Mouse (Mus musculus): ENCODE data around the gene Tnfsfm13. TPM values are rescaled to one million over a fixed set of nuclear protein-coding genes. Genes with fewer than 3 reads are reported as not detected.
"Not testable (repeated sequence)": the region's sequence is repeated elsewhere in the genome, so short reads cannot be mapped to it uniquely, and the experiment has no call there.

Gene Tnfsfm13
- total RNA-seq (2021) = 1 to 10 TPM; 4.4 to 4.6 TPM

DNA sequence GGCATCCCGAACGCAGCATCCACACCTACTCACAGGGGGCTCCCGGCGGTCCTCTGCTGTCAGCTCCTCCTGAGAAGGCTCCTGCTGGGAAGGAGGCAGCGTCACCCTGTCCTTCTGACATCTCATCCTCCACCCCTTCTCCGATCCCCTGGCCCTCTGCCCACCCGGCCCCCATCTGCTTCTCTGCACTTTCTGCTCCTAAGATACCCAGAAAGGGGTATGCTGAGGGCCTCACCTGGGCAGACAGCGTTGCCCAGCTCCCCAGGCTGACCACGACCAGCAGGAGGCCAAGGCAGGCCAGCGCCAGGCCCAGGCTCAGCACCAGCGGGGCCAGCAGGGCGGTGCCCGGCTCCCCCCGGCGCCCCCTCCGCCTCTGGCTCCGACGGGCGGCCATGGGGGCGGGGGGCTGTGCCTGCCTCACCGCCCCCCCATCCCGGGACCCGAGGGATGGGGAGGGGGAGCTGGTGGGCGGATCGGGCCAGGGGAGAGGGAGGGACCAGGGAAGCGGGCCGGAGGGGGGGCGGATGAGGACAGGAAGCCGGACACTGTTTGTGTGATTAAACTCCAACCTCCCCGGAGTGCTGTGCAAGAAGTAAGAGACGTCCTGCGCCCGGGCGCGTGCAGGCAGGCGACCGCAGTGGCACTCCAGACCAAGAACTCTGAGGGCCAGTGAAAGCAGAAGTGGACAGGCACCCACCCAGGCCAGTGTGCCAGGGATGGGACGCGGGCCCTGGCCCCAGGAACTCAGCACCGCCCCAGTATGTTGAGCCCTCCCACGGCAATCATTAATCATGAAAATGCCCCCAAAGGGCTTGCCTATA lies at the start of gene Tnfsfm13, which contains the start of gene Tnfsf12:
Gene Tnfsfm13 (minus strand): TSS at position 738 of the 821 bp plus-strand sequence.
Gene Tnfsf12 (minus strand): TSS at position 489 of the 821 bp plus-strand sequence.
- intact Hi-C loops (cut with DNase I) = loop anchor here (2.0 kb wide), 1 partner anchor 13 kb away; the partner anchor contains the start of gene Senp3

DNA sequence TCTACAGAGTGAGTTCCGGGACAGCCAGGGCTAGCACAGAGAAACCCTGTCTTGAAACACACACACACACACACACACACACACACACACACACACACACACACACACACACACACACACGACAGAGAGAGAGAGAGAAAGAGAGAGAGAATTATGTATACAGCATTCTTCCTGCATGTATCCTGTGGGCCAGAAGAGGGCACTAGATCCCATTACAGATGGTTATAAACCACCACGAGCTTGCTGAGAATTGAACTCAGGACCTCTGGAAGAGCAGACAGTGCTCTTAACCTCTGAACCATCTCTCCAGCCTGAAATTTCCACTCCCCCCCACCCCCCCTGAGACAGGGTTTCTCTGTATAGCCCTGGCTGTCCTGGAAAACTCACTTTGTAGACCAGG lies 35.5 kb upstream of the Tnfsfm13 start:
- not testable (repeated sequence) for DNase-seq
- intact Hi-C loops (cut with DNase I) = loop anchor here (2.0 kb wide), 1 partner anchor 145 kb away; no protein-coding TSS in a partner anchor

More for the DNA sequence above, at the start of gene Tnfsfm13, which contains the start of gene Tnfsf12:
- peak; percentile 80 to 90 for DNase-seq

GRCm38 (mm10) chr11:69729063-69729462 lies 33.2 kb upstream of the Tnfsfm13 start:
- intact Hi-C loops (cut with DNase I) = no loop called here
- peak; percentile 49 to 70 for DNase-seq

DNA sequence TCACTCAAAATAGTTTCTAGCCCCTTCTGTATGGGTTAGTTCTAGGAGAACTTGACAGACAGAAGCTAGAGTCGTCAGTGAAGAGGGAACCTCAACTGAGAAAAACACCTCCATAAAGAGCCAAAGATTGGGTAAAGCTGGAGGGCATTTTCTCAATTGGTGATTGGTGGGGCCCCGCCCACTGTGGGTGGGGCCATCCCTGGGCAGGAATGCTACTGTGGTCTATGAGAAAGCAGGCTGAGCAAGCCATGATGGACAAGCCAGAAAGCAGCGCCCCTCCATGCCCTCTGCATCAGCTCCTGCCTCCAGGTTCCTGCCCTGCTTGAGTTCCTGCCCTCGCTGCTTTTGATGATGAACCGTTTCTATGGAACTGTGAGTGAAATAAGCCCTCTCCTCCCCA lies 30.1 kb upstream of the Tnfsfm13 start:
- intact Hi-C loops (cut with DNase I) = no loop called here
- DNase-seq = no peak

- DNase-seq = no peak
- intact Hi-C loops (cut with DNase I) = no loop called here
These were observed 27.2 kb upstream of the Tnfsfm13 start for GRCm38 (mm10) chr11:69723074-69723473.

DNA sequence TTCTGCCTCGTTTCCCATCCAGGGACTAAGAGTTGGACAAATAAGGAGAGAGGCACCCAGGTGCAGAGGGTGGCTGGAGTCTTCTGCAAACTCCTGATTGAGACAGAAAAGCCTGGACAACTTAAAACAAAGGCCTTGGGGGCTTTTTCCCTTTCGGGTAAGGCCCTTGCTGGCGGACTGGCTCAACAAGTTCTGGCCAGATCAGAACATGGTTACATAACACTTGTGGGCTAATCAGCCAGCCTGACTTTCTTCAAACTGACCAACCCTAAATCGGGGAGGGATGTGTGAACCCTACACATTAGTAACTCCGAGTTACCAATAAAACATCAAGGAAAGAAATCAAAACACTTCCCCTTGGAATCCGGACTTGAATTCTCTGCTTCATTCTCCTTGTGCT lies 25.0 kb upstream of the Tnfsfm13 start:
- DNase-seq = no peak
- intact Hi-C loops (cut with DNase I) = no loop called here

GRCm38 (mm10) chr11:69719423-69719822 lies 23.5 kb upstream of the Tnfsfm13 start:
- DNase-seq = no peak
- intact Hi-C loops (cut with DNase I) = no loop called here

- no peak for DNase-seq
- intact Hi-C loops (cut with DNase I) = no loop called here
These were observed 22.8 kb upstream of the Tnfsfm13 start for GRCm38 (mm10) chr11:69718661-69719060.

DNA sequence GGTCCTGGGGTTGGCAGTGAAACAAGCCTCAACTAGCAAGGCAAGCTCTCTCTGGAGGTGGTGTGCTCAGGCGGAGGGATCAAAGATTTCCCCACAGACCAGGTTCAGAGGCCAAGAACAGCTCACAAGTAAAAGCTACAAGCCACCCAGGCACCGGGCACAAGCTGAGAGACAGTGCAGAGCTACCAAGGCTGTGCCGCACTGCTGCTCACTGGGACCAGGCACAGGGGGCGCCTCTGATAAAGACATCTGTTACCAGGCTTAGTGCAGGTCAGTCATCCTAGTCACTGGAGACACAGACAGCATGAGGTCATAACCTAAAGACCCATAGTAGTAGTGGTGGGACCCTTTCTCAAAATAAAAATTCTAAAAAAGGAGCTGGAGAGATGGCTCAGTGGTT lies 21.1 kb upstream of the Tnfsfm13 start:
- DNase-seq = no peak
- intact Hi-C loops (cut with DNase I) = no loop called here

- DNase-seq = no peak
- intact Hi-C loops (cut with DNase I) = loop anchor here (2.0 kb wide), 2 partner anchors 33 to 61 kb away; partner anchors contain the start of genes Senp3 and Sox15
These were observed 20.0 kb upstream of the Tnfsfm13 start for GRCm38 (mm10) chr11:69715929-69716328.

DNA sequence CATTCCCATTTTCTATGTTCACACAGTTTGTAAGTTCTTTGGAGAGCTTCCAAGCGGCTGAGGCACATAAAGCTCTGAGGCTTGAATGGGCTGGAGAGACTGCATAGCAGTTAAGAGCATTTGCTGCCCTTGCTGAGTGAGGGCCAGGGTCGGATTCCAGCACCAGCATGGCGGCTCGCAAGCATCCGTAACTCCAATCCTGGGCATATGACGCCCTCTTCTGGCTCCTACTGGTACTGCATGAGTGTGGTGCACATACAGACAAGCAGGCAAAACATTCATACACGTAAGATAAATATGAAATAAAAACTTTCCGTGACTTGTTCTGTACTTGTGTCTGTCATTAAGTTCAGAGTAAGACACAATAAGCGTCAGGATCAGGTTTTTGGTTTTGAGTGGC lies 19.6 kb upstream of the Tnfsfm13 start:
- intact Hi-C loops (cut with DNase I) = loop anchor here (2.0 kb wide), 2 partner anchors 33 to 61 kb away; partner anchors contain the start of genes Senp3 and Sox15
- peak; percentile 38 to 66 for DNase-seq

- intact Hi-C loops (cut with DNase I) = loop anchor here (2.0 kb wide), 2 partner anchors 32 to 60 kb away; partner anchors contain the start of genes Senp3 and Sox15
- no peak for DNase-seq
These were observed 18.9 kb upstream of the Tnfsfm13 start for GRCm38 (mm10) chr11:69714636-69715329.

DNA sequence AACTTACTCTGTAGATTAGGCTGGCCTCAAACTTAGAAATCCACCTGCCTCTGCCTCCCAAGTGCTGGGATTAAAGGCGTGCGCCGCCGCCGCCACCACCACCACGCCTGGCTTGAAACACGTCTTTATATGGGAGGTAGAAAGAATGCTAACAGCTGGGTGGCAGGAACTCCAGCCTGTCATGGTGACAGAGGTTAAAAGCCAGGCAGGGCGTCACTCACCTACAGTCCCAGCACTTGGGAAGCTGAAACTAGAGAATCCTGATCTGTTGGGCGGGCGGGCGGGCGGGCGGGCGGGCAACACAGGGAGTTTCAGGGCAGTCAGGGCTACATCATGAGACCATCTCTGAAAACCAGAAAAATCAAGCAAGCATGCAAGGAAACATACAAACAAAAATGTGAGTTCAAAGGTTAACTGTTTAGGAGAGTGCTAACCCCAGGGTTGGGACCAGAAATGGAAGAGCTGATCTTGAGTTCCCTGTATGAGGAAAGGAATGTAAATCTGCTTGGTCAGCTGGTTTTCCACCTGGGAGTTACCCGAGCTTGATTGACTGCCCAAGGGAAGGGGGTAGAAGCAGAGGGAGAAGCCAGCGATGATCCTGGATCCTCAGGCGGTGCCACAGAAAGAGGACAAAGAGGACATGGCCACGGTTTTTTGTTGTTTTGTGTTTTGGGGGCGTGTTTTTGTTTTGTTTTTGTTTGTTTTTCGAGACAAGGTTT lies 17.2 kb upstream of the Tnfsfm13 start:
- no peak for DNase-seq
- intact Hi-C loops (cut with DNase I) = no loop called here

DNA sequence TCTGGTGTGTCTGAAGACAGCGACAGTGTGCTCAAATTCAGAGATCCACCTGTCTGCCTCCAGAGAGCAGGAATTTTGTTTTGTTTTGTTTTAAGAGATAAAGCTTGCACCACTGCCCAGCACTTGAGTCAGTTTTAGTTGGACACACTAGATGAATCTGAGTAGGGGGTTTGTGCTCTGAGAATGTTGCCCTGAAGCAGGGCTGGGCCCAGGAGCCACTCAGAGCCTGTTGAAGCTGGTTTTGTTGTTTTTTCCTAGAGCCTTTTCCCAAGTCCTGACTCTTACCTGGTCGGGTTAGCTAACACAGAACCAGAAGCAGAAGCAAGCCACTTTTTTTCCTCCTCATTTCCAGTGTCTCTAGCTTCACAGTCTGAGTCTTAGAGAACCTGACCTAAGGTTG lies 15.2 kb upstream of the Tnfsfm13 start:
- no peak for DNase-seq
- intact Hi-C loops (cut with DNase I) = no loop called here

- DNase-seq = no peak
- intact Hi-C loops (cut with DNase I) = no loop called here
These were observed 14.6 kb upstream of the Tnfsfm13 start for GRCm38 (mm10) chr11:69710470-69710869.

DNA sequence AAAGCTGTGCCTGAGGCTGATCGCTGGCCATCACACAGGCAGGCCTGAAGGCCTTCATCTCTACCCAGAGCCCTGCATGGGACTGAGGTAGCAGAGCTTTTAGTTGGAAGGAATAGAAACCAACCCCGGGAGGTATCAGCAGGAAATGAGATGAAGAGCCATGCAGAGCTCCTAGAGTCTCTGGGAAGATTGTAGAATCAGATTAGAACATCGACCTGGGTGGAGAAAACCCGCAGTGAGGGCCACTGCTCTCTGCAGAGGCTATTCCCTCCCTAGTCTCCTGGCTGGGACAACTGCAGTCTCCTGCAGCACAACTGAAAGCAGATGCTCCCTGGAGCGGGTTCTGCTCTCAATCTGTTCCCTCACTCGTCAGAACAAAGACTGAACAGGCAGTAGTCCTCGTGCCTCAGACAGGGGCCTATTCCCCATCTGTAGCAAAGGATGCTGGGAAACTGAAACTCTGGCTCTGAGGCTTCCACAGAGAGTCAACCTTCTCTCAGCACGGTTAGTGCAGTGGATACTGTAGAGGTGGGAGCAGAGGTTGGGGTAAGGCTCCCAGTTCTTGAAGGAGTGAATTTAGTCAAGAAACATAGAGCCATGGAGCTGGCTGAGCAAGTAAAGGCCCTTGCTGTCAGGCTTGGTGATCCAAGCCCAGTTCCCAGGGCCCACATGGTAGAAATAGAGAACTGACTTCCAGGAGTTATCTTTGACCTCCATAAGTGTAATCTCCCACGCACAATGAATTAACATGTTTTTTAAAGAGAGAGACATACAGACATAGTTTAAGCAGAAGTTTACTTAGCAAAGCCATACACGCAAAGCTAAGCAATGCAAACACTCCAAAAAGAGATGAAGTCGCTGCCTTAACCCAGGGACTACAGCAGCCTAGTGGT lies 13.9 kb upstream of the Tnfsfm13 start:
- DNase-seq = no peak
- intact Hi-C loops (cut with DNase I) = no loop called here

GRCm38 (mm10) chr11:69708614-69709265 lies 12.8 kb upstream of the Tnfsfm13 start:
- intact Hi-C loops (cut with DNase I) = no loop called here
- DNase-seq = no peak

- no peak for DNase-seq
- intact Hi-C loops (cut with DNase I) = no loop called here
These were observed 12.0 kb upstream of the Tnfsfm13 start for GRCm38 (mm10) chr11:69707873-69708381.

DNA sequence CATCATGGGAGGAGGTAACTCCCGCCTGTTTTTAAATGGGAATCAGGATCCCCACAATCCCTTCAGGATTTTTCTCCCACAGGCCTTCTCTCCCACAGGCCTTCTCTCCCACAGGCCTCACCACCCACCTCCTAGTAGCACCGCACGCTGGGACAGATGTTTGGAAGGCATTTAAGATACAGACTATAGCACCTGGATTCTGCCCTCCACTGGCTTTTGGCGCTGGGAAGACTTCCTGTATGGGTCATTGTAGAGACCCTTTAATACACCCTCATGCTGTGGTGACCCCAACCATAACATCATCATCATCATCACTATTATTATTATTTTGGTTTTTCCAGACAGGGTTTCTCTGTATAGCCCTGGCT lies 11.6 kb upstream of the Tnfsfm13 start:
- no peak for DNase-seq
- intact Hi-C loops (cut with DNase I) = no loop called here

Measured in heart, postnatal 36 days (tissue).